Mouse (Mus musculus) heart, postnatal 4 days (tissue): Measurements from ENCODE around the gene Kank2. TPM values are rescaled to one million over a fixed set of nuclear protein-coding genes. Genes with fewer than 3 reads are reported as not detected.
"Not testable (repeated sequence)": the region's sequence is repeated elsewhere in the genome, so short reads cannot be mapped to it uniquely, and the experiment has no call there.

Experiments used
- DNase-seq: peaks from one replicate; pipeline ENCODE4 v3.0.0; 2021
- total RNA-seq, 2 experiments: library from RNA; stranded (reverse); gene quantifications; 2 replicates each; pipeline ENCODE4 v1.2.3; 2021

The Kank2 gene
- total RNA-seq, 2 experiments from 2014 or later = 50.7 to 53.7 TPM

DNA sequence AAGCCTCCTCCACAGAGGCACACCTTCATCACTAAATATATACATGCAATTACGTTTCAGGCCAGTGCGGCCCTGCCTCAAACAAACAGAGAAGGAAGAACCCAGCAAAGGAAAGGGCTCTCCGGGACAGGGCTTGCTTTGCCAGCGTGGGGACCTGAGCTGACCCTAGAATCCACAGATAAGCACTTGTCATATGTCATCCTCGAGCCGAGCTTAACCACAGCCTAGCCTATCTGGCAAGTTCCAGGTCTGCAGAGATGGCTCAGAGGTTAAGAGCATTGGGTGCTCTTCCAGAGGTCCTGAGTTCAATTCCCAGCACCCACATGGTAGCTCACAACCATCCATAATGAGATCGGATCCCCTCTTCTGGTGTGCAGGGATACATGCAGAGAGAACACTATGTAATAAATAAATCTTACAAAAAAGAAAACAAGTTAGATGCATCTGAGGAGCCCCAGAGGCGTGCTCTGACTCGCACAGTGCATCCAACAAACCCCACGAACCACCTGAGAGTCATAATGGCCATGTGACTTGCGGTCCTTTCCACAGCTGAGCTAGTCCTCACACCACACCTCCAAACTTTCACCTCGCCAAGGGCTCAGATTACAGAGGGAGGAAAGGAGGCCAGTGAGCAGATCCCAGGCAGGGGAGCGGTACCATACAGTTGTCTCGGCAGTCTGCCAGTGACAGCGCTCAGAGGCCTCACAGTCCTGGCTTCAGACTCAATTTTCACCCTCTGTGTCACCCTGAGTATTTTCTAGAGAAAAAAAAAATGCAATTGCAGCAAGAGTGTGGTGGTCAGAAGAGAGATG, 16.7 kb downstream of the Kank2 start:
- peak; percentile 74 for DNase-seq

DNA sequence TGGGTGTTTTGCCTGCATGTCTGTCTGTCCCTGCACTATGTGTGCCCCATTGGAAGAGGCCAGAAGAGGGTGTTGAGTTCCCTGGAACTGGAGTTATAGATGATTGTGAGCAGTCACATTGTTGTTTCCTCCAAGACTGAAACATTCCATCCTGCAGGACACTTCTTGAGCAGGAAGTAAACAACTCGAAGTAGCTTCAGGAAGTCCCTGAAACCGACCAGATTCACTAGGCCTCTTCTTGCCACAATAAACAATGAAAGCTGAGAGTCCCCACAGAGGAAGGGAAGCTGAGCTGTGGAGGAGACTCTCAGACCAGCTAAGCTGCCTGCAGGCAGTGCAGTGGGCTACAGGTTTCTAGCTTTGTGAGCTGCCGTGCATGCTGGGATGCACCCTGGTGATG, 20.8 kb downstream of the Kank2 start:
- DNase-seq = no peak

DNA sequence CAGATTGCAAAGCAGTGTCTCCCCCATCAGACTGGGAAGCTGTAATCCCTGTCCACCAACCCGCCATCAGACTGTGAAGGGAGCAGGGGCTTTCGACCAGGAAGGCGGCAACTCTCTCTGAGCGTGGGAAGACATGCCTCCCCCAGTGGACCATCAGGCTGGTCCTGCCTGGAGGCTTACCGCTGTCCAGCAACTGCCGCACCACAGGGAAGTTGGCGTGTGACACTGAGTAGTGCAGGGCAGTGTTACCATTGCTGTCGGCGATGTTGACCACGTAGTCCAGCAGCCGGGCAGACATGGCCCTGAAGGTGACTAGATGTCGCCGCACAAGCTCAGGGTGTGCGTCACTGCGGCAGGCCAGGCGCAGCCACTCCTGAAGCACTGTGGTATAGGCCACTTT, 24.2 kb downstream of the Kank2 start:
- DNase-seq = no peak

DNA sequence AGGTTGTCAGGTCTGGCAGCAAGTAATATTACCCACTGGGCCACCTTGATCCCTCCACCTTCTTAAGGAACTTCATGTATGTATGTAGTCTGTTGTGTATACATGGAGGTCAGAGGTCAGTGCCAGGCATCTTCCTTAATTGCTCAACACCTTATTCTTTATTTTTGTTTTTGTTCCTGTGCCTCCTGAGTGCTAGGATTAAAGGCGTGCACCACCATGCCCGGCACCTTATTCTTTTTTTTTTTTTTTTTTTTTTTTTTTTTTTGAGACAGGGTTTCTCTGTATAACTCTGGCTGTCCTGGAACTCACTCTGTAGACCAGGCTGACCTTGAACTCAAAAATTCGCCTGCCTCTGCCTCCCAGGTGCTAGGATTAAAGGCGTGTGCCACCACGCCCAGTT, 25.1 kb downstream of the Kank2 start:
- not testable (repeated sequence) for DNase-seq

DNA sequence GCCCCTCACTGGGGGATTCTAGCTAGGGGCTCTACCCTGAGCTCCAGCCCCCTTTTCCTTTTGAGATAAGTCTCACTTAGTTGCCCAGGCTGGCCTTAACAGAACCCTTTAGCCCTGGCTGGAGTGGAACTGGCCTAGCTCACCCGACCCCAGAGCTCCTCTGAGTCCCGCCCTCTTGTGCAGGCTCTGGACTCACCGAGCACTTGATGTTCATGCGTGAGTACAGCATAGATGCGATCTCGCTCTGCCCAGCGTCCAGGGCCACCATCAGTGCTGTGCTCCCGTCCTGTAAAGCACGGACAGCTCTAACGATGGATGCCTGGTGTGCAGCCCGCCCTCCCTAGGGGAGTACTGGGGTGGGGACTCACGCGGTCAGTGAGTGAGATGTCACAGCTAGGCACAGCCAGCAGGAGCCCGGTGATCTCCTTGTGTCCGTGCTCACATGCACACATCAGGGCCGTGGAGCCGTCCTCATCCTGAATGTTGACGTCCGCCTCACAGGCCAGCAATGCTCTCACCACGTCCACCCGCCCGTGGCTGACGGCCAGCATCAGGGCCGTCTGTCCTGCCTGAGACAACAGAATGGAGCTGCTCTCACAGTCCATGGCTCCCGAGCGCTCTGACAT, 28.9 kb downstream of the Kank2 start:
- DNase-seq = peak; percentile 71

DNA sequence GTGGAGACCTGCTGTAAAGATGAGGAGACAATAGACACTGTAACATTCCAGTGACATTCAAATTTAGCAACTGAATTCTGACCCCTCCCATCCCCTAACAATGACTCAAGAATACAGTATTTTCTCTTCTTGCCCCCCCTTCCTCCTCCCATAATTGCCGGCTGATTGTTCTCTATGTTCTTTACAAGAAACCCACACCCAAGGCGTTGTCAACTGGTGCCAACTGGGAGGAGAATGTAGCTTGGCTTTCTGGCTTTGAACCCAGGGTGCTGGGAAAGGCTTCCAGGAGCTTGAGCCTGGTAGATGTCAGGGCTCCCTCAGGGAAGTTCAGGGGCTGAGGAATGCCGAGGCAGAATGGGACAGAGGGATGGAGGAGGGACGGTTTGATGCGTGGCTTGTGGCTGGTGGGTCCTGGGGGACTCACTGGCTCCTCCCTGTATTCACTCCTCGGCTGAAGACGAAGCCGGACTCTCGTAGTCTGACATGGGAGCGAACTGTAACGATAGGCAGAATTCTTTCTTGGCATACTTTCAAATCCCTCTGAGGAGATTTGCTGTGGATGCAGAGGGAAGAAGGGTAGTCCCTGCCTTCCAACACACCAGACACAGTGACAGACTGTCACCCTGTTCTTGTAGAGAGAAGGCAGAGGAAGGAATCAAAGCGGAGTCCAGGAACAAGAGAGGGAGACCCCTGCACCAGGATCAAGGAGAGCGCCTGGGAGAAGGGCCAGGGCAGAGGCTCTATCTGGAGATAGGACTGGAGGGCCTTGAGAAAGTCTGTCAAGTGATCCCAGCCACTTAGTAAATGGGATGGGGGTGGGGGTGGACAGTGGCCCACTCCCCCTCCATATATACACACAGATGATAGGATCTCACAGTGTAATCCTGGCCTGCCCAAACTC, 29.8 kb downstream of the Kank2 start:
- peak; percentile 66 for DNase-seq

DNA sequence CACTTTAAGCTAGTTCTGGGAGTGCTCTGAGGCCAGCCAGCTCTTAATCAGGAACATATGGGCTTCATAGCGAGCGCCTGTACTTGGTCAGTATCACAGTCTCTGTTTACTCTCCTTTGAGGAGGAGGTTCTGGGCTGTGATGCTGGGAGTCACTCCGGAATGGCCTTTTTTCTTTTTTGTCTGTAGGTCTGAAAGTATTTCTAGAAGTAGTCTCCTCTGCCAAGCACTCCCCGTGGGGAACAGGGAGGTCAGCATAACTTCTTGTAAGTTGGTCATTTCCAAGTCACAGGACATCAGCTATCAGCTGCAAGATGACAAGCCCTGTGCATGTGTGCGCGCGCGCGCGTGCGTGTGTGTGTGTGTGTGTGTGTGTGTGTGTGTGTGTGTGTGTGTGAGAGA, 30.6 kb downstream of the Kank2 start:
- DNase-seq = peak; percentile 71

DNA sequence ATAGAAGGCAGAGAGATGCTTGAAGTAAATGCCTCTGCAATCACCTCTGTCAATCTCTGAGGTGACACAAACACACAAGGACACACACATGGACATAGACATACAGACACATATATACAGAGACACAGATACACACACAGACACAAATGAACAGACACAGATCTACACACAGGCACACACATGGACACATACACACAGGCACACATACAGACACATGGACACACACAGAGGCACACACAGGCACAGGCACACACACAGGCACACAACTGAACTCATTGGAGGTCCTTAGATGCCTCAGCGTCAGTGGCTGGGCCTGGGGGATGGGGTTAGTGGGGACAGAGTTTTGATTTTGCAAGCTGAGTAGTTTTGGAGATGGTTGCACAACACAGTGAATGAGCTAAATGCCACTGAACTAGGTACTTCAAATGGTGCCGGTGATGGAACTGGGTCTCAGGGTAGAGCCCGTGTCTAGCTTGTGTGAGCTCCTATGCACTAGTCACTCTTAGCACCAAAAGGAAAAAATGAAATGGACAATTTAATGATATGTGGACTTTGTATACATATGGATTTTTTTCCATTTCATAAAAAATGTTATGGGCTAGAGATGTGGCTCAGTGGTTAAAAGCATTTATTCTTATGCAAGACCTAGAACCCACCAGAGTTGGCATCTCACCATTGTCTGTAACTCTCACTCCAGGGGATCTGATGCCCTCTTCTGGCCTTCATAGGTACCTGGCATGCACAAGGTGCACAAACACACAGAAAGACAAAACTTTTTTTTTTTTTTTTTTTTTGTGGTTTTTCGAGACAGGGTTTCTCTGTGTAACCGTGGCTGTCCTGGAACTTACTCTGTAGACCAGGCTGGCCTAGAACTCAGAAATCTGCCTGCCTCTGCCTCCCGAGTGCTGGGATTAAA, 34.2 kb downstream of the Kank2 start:
- DNase-seq = no peak

DNA sequence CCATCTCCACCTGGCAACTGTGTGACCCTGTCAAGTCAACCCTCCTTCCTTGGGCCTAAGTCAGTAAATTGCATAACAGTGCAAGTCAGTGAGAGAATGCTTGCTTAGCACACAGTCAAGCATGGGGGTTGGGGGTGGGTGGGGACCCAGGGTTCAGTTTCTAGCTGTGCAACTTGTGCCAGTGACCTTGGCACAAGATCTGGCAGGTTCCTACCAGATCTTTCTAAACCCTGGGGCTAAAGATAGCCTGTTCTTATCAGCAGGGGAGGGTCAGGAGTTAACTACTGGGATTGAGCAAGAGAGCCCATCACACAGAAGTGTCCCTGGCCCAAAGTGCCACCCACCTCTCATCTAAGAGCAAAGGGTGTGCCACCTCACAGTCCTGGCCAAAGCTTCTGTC, 36.4 kb downstream of the Kank2 start:
- DNase-seq = no peak

DNA sequence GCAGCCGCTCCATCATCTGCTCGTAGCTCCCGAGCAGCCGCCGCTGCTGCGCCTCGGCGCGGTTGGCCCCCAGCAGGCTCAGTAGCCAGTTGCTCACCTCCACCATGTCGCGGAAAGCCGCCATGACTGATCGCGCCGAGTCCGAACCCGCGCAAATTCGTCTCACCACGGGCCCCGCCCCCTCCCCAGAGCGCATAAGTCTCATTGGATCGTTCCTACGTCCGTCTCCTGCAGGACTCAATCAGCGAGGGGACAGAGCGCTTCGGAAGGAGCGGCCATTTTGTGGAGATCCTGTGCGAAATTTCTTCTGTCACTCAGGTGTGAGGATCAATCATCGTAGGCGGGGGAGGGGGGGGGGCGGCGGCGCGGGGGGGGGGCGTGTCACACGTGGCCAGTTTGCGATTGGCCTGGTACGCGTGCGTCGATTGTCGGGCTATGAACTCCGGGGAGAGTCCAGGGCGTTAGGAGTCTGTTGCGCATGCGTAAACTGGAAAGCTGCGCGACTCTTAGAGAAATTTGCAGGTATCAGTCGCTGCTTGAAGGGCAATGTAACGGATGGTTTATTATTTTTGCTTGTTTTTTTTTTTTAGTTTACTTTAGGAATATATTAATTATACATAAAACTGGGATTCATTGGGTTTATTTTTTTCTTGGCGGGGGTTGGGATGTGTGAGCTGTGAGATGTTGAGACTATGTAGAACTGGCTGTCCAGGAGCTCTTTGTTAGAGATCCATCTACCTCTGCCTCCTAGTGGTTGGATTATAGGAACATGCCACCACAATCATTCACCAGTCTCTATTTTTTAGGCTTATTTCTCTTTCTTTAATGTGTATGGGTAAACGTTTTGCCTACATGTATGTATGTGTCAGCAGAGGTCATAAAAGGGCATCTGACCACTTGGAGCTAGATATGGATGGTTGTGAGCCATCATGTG, 38.1 kb downstream of the Kank2 start, which contains the start of gene Spc24:
Gene Spc24, minus strand, starts transcription at position 149 of the 934 bp plus-strand sequence.
- peak; percentile 96 for DNase-seq

DNA sequence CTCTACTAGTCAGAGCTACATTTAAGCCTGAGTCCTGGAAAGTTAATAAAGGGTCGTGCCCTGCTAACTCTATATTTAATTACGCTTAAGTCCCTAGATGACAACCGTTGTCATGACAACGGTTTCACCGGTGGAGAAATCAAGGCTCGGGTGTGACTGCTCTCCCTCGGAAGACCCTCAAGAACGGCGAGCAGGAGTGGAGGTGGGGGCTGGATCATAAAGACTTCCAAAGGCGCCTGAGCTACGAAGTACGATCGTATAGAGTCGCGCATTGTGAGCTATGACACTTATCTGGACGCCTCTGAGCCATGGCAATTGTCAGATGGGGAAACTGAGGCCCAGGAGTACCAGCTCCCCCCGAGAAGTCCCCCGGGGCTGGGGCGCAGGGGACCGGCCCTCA, 38.8 kb downstream of the Kank2 start:
- DNase-seq = no peak

DNA sequence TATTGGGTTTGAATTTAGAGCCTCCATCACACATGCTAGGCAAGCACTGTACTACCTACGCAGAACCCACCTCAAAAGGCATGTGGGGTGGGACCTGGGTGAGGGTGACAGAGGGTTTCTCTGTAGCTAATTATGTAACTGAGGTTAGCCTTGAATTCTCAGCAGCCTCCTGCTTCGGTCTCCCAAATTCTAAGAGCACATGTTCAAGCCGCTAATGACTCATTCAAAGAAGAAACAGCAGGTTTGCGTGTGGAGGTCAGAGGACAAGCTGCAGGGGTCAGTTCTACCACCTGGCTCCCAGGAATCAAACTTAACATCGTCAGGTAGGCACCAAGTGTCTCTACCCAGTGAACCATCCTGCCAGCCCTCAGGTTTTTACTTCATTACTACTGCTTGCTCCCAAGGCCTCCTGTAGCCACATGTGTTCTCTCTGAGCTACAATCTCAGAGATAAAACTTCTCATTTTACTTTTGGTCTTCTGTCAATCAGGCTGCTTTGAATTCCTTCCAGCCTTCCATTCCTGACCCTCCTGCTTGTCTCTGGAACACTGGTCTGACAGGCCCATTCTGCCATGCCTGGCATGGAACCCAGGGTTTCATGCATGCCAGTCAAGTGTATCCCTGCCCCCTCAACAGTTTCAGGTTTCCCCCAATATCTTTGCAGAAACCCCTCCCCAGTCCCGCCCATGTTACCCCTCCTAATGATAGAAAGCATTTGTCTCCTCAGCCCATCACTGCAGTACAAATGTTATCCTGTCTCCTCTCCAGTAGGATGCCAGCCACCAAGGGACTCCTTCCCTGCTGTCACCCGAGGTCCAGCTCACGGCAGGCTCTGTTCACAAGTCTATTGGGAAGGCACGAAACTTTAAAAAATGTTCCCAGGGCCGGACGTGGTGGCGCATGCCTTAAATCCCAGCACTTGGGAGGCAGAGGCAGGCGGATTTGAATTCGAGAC, 39.7 kb downstream of the Kank2 start:
- DNase-seq = no peak

DNA sequence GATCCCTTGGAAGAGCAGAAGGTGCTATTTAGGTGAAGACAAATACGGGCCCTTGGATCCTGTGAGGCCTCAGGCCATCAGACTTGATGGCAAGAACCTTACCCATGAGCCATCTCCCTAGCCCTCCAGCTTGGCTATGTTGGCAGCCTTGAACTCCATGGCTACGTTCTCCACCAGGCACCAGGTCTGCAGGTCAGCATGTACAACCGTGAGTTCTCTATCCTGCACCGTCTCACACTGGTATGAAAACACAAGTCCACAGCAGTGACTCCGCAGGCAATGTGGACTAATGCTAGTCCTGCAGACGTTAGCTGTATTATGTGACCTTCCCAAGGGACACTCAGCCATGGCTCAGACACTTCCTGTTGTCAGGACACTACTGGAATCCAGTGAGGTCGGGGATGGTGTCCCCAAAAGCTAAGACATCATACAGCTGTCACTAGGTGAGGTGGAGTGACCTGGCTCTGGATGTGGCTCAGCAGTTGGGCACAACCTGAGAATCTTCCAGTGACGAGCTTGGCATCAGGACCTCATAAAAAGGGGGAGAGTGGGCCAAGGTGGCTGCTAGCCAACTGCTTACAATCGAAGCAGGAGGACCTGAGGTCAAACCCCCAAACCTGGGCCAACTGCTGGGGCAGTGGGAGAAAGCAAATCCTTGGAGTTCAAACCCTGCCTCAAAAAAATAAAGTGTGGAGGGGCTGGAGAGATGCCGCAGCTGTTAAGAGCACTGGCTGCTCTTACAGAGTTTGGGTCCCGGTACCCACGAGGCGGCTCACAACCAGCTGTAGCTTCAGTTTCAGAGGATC, 43.8 kb downstream of the Kank2 start:
- peak; percentile 48 for DNase-seq

DNA sequence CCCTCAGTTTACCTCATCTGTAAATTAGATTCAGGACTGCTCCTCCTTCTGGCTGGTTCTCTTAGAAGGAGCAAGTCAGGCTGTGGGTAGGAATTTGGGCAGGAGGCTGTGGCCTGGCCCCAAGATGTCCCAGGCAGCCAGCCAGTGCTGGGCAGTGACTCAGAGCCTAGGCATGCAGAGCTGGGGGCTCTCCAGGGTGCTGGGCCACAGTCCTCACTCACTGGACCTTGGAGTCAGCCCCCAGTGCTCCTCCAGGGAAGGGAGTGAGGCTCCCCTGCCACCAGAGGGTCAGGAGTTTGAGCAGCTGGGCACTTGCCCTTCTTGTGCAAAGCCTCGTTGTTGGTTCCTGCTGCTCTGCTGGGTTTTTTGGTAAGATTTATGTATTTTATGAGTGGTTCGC, 44.5 kb downstream of the Kank2 start:
- peak; percentile 90 for DNase-seq

DNA sequence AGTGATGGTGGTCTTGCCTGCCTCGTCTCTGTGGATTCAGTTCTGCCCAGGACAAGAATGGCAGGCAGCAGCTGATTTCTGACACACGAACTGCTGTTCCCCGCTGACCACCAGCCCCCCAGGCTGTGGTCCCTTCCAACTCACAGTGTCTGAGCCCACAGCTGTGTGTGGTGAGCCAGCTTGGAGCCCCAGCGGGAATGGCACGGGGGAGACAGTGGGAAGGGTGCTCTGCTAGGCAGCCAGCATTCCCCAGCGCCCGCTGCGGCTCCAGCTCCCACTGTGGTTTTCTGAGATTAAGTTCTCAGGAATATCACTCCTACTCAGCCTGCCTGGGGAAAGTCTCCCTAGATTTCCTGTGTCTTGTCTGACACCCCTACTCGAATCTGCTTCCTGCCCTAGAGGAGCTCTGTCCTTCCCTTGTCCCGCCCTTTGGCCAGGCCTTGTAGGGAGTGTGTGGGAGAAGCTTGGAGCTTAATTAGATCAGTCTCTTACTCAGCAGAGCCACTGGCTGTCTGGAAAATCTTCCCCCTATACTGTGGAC, 46.2 kb downstream of the Kank2 start:
- peak; percentile 73 for DNase-seq

DNA sequence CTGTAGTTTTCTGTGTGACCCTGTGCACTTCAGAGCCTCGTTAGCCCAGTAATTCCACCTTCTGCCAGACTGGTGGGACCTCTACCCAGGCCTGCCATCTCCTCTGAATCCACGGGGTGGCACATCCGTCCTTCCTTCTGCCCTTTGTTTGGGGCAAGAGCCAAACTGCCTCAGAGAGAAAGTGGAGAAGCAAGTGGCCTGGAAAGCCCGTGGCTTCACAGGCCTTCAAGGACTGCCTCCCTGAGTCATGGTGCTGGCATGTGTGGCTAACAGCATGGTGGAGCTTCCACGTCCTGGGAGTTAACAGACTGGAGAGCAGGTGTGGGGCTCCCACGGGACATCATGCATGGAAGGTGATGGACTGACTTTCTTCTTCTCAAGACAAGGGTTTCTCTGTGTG, 47.2 kb downstream of the Kank2 start:
- peak; percentile 73 for DNase-seq

DNA sequence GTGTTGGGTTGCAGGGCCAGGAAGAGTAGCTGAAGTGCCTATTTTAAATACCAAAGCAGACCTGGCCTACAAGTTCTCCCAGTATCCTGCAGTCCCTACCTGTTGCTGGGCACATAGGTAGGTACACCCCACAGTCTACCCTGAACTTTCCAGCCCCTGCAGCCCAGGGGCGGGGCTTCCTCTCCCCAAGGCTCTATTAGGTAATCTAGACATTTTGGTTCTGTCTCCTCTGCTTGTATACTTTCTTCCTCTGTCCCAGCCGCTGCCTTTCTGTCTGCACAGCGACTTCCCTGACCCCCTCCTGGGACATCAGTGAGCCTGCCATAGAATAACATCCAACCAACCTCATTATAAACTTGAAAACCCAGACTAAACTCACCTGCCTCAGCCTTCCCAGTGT, 48.2 kb downstream of the Kank2 start:
- no peak for DNase-seq

DNA sequence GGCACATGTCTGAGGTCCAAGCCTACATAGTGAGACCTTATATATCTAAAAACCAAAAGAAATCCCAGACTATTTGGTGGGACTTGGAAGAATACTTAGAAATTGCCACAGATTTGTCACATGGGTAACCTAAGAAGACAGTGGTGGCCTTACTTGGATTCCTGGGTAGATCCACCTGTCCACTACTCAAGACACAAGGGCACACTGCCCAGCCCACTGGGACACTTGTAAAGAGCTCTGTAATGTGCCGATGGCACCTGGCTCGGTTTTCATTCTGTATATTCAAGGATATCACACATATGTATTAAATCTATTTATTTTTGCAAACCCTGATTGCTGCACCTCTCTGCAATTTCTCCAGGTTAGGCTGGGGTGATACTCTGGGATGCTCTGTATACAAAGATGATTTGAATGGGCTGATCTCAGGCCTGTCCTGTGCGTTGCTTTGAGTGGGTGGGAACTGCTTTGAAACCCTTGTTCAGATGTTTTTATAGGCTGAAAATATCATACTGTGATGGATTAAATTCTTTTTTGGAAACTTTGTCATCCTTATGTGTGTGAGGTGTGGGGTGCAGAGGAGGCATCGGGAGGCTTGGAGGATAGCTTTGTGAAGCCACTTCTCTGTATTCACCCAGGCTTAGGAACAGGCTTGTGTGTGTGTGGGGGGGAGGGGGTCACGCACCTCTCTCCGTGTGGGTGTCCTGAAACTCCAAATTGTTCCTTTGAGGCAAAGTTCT, 49.0 kb downstream of the Kank2 start:
- DNase-seq = no peak
